Mouse (Mus musculus) lung, embryonic 15.5 days (tissue): ENCODE data around the gene Tmem14a. TPM values are rescaled to one million over a fixed set of nuclear protein-coding genes. Genes with fewer than 3 reads are reported as not detected.
"Not testable (repeated sequence)": the region's sequence is repeated elsewhere in the genome, so short reads cannot be mapped to it uniquely, and the experiment has no call there.

ENCODE experiments used
- ATAC-seq: fragments of 200-750 bp; cut with Nextera tagmentation; 2 replicates; pipeline ENCODE4 v1.8.0; 2017; ENCODE audit warnings: moderate number of reproducible peaks, borderline replicate concordance; ENCODE audit not compliant: low FRiP score, low TSS enrichment; ENCODE audit errors: extremely low read depth
- H3K27ac ChIP-seq: fragments of 300-500 bp; sonication (generic); 2 replicates; pipeline ENCODE4 v1.5.1; 2015; ENCODE audit warnings: moderate library complexity, mild to moderate bottlenecking, inconsistent platforms
- H3K27me3 ChIP-seq: fragments of 300-500 bp; sonication (generic); 2 replicates; pipeline ENCODE4 v1.6.1; 2015; ENCODE audit warnings: inconsistent platforms
- H3K36me3 ChIP-seq: fragments of 300-500 bp; sonication (generic); 2 replicates; pipeline ENCODE4 v1.6.1; 2015; ENCODE audit warnings: inconsistent platforms
- H3K4me1 ChIP-seq: fragments of 300-500 bp; sonication (generic); 2 replicates; pipeline ENCODE4 v1.6.1; 2015; ENCODE audit warnings: inconsistent platforms
- H3K4me2 ChIP-seq: fragments of 300-500 bp; sonication (generic); 2 replicates; pipeline ENCODE4 v1.6.1; 2015; ENCODE audit warnings: inconsistent platforms, mild to moderate bottlenecking, moderate library complexity
- H3K4me3 ChIP-seq: fragments of 300-500 bp; sonication (generic); 2 replicates; pipeline ENCODE4 v1.5.1; 2015; ENCODE audit warnings: mild to moderate bottlenecking, inconsistent platforms
- H3K9ac ChIP-seq: fragments of 300-500 bp; sonication (generic); 2 replicates; pipeline ENCODE4 v1.6.1; 2015; ENCODE audit warnings: inconsistent platforms
- H3K9me3 ChIP-seq: fragments of 300-500 bp; sonication (generic); 2 replicates; pipeline ENCODE4 v1.6.1; 2016; ENCODE audit warnings: inconsistent platforms
- WGBS: fragments of 180-500 bp; shearing (Covaris S2); methylation state at CpG from one replicate; pipeline ENCODE4 v1.1.7; 2015; 5-methylcytosine and 5-hydroxymethylcytosine counted together
- polyA plus RNA-seq: library from polyadenylated mRNA; unstranded; fragments of >200 nt; fragmentation: Nextera tagmentation; extraction: Ambion mirVana; gene quantifications from 2 replicates; pipeline ENCODE4 v1.2.1, GENCODE M21; 2015

Gene Tmem14a
- polyA plus RNA-seq, 1 experiment from 2014 or later, result 12.4 TPM

- Histone ChIP-seq H3K4me1 (0 out of 2 replicates have a peak, but pooled peaks cover 5% of the 10 kb centered on the region), H3K36me3 (no peaks in the 10 kb centered on the region), H3K4me2 (no peak overlapping the region), H3K27ac (no peak overlapping the region), H3K9me3 (no peaks in the 10 kb centered on the region), H3K9ac (no peak overlapping the region), H3K4me3 (no peak overlapping the region), H3K27me3 (no peaks in the 10 kb centered on the region)
- no peak for ATAC-seq
- 62% methylated on average over 2 of the region's 2 CpGs for WGBS
These were observed 56.2 kb downstream of the Tmem14a start for GRCm38 (mm10) chr1:21274437-21275040.

- not testable (repeated sequence) for ATAC-seq, H3K9me3 ChIP-seq, H3K36me3 ChIP-seq, H3K4me2 ChIP-seq, H3K4me3 ChIP-seq, H3K27ac ChIP-seq, H3K27me3 ChIP-seq, H3K4me1 ChIP-seq, H3K9ac ChIP-seq
- whole genome bisulfite sequencing, result 82% methylated on average over 5 of the region's 5 CpGs
These were observed 57.0 kb downstream of the Tmem14a start for GRCm38 (mm10) chr1:21275366-21275765.

- not testable (repeated sequence) for H3K4me3 ChIP-seq, H3K9ac ChIP-seq, H3K4me2 ChIP-seq, ATAC-seq, H3K27ac ChIP-seq, H3K4me1 ChIP-seq, H3K36me3 ChIP-seq, H3K27me3 ChIP-seq, H3K9me3 ChIP-seq
- 21% methylated on average over 2 of the region's 2 CpGs for WGBS
These were observed 57.8 kb downstream of the Tmem14a start for GRCm38 (mm10) chr1:21276158-21276557.

Other genes starting within 250 kb of the Tmem14a start
- gene Tram2, start 139.3 kb upstream of the Tmem14a start, polyA plus RNA-seq, result 7.3 and 8.0 TPM in 2 replicates
- gene Gsta3, start 22.0 kb downstream of the Tmem14a start, polyA plus RNA-seq, result 2.5 and 2.8 TPM in 2 replicates
- gene Khdc1a, start 131.1 kb downstream of the Tmem14a start, polyA plus RNA-seq, result 0.08 and 0.21 TPM in 2 replicates
- gene Khdc1c, start 149.8 kb downstream of the Tmem14a start, polyA plus RNA-seq, result not detected in 2 replicates
- 0.09 TPM in 1 of 2 replicates, not detected in the other for gene Khdc1b, start 165.0 kb downstream of the Tmem14a start, polyA plus RNA-seq